Mouse (Mus musculus) gastrocnemius, adult 8-10 months (tissue): ENCODE data around the gene Hist1h2be. TPM values are rescaled to one million over a fixed set of nuclear protein-coding genes. Genes with fewer than 3 reads are reported as not detected.
A peak's percentile ranks its signal among the peaks of the same experiment; 100 is the strongest.
"Not testable (repeated sequence)": the region's sequence is repeated elsewhere in the genome, so short reads cannot be mapped to it uniquely, and the experiment has no call there.

Experiments
- DNase-seq, 2 experiments: peaks; one replicate each; pipeline ENCODE4 v3.0.0; 2022; ENCODE audit warnings: low spot score in 2 of 2
- total RNA-seq, 4 experiments: library from RNA; stranded (reverse); gene quantifications; 2 replicates each; pipeline ENCODE4 v1.2.4; 2022

Hist1h2be gene
- total RNA-seq, 4 experiments from 2014 or later = 12.0 to 16.1 (median 12.9) TPM

GRCm38 (mm10) chr13:23551146-23551834 is 69.6 kb downstream of the Hist1h2be start, which contains the start of gene Hist1h4f:
TSS of gene Hist1h4f (minus strand) at chr13:23551648.
- peak in 1 of 2 experiments; percentile 52 for DNase-seq

GRCm38 (mm10) chr13:23550761-23551145 is 70.2 kb downstream of the Hist1h2be start:
- DNase-seq = no peak

GRCm38 (mm10) chr13:23546694-23547093 is 74.2 kb downstream of the Hist1h2be start:
- DNase-seq = no peak

GRCm38 (mm10) chr13:23544787-23545120 is 76.2 kb downstream of the Hist1h2be start:
- DNase-seq = not testable (repeated sequence)

GRCm38 (mm10) chr13:23543965-23544786 is 76.7 kb downstream of the Hist1h2be start, which contains the start of gene Hist1h3f:
TSS of gene Hist1h3f (plus strand) at chr13:23544052.
- peak; percentile 26 to 44 for DNase-seq

- DNase-seq = peak in 1 of 2 experiments; percentile 37
Measured at GRCm38 (mm10) chr13:23542999-23543607, 77.8 kb downstream of the Hist1h2be start, which contains the start of gene Hist1h2bh. TSS of gene Hist1h2bh (minus strand) at chr13:23543392.

GRCm38 (mm10) chr13:23542225-23542980 is 78.5 kb downstream of the Hist1h2be start:
- DNase-seq = not testable (repeated sequence)

- no peak for DNase-seq
Measured at GRCm38 (mm10) chr13:23541497-23541896, 79.4 kb downstream of the Hist1h2be start.

GRCm38 (mm10) chr13:23539821-23540220 is 81.1 kb downstream of the Hist1h2be start:
- DNase-seq = not testable (repeated sequence)

GRCm38 (mm10) chr13:23538249-23538648 is 82.7 kb downstream of the Hist1h2be start:
- DNase-seq = no peak

- DNase-seq = no peak
Measured at GRCm38 (mm10) chr13:23537006-23537710, 83.8 kb downstream of the Hist1h2be start.

GRCm38 (mm10) chr13:23536076-23536822 is 84.7 kb downstream of the Hist1h2be start:
- DNase-seq = no peak

GRCm38 (mm10) chr13:23535137-23536075 is 85.5 kb downstream of the Hist1h2be start, which contains the start of gene Hist1h3g:
TSS of gene Hist1h3g (plus strand) at chr13:23535422.
- DNase-seq = peak; percentile 51 to 60

- DNase-seq = no peak
Measured at GRCm38 (mm10) chr13:23534368-23535131, 86.4 kb downstream of the Hist1h2be start.
